Mouse (Mus musculus): ENCODE results near the gene Dusp22.

Dusp22 gene

DNA sequence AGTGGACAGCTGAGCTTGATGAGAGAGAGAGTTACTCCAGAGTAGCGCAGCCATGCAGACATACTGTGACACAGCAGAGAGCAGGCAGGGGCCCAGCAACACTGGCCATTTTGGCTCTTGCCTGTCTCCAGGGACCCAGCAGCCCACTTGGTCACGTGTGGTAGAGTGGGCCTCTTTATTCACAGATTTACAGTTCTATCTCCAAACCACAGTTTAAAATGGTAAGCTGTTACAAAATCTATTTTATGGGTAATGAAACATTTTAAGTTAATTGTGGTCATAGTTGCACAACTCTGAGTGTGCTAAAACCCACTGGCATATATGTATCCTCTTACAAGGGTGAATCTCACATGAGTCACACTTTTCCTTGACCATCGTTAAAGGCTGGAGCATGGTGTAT, 9.5 kb downstream of the Dusp22 start:
- no peak for DNase-seq (ENCODE audit: low read depth, low spot score)

DNA sequence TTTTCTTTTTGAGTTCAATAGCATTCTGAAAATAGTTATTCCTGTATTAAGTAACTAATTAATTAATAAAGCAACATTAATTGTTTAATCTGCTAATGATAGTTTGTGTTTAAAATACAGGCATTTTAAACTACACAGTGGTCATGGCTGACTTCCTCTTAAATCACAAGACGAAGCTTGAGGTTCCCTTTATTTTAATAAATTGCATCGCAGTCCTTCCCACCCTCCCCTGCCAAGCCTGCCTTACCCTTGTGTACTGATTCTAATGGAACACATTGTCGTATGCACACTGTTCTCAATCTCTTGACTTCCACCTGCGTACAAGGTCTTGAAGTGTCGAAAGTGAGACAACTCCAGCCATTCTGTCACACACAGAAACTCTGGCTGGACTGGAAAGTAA, 14.1 kb downstream of the Dusp22 start:
- no peak for DNase-seq (ENCODE audit: low read depth, low spot score)

DNA sequence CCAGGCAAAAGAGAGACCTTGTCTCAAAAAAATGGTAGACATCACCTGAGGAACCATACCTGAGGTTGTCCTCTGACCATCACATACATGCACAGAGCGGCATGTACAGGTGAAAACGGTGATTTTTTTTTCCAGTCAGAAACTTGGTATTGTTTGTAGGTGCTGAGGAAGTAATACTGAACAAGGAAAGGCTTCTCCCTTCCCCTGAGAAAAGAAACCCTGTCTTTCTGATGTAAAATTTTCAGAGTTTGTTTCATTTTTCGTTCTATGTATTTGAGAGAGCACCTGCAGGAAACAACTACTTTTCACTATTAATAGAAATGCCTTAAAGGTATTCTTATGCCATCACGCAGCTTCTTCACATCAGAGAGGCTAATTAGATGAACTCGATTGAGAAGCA, 19.0 kb downstream of the Dusp22 start:
- no peak for DNase-seq (ENCODE audit: low read depth, low spot score)

DNA sequence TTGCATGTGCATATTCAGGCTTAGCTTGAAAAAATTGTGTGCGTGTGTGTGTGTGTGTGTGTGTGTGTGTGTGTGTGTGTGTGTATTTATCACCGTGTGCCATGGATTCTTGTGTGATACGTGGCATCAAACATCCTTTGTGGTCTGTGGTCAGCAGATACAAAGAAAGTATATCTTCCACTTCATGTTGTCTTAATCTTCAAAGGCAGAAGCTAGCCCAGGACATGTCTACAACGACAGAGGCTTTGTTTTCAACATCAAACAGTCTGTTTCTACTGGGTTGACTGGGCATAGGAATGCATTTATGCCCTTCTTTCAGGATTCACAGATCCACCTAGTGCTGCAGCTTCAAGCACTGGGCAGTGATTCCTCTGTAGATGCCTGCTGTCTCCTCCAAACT, 22.1 kb downstream of the Dusp22 start:
- no peak for DNase-seq (ENCODE audit: low read depth, low spot score)

DNA sequence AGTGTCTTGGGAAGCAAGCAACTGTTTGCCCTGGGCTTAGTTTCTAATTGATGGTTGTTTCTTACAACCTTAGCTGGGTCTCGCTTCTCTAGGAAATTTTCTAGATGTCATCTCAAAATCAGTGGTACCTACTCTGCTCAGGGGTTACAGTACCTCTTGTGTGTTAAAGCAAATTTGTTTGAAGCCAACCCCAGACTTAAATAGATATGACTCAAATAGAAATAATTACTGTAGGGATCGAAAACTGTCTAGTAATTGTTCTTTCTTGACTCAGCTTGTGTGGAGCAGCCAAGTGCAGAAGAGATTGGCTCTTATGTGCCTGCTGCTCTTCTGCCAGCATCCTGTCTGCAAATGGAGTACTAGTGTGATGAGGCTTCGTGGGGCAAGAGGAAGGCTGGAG, 22.5 kb downstream of the Dusp22 start:
- no peak for DNase-seq (ENCODE audit: low read depth, low spot score)

DNA sequence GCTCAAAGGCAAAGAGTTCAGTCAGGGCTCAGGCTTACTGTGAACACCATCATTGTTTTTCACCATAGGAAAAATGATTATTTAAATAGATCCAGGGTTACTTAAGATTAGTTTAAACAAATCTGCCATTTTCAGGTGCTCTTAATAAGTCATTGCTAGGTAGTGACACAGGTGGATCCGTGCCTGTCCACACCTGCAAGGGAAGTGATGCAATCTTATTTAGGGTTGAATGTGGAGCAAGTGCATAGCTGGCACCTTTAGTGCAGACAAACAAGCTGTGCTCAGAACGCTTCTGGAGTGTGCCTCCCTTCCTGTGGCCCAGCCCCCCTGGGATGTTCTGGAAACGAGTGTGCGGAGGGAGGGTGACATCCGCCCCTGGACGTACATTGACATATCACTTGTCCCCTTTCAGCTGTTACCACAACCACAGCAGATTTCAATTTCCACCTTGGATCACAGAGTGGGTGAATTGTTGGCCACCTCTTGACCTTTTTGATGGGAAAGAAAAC, 24.9 kb downstream of the Dusp22 start:
- no peak for DNase-seq (ENCODE audit: low read depth, low spot score)

DNA sequence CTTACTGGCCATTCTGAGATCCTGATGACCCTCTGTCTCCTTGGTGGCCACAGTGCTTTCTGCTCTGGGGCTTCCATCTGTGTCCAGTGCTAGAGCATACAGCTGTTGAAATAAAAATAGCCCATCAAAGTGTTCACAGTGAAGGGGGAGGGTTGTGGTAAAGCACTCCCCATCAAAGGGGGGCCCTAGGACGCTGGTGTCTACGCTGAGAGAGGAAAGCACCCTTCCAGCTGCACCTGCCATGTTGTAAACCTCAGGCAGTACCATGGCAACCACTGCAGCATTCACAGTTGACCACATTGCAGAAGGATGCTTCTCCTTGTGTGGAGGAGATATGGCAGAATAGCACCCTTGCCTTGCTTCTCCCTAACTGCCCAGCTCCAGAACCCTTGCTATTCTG, 26.2 kb downstream of the Dusp22 start:
- DNase-seq (ENCODE audit: low read depth, low spot score), result no peak

DNA sequence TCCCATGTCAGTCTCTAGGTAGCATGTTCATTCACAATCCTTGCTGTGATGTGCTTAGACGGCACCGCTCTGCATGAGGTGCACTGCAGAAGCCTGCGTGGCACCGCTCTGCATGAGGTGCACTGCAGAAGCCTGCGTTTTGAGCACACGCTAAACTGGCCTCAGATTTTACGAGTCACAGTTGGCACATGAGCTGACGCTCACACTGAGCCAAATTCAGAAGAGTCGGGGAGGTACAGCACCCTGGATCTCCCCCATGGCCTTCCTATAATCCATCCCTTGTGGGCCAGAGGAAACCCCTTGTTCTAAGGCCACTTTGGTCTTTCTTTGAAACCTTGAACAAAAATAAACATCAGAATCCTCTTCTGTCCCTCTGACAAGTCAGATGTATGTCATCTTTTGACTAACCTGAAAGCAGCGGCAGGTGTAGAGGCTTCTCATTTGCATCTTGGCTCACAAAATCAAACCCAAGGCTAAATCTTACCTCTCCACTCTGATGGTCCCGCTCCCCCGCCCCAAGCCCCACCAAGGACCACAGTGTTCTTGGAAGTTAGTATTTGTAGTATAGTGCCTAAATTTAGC, 28.3 kb downstream of the Dusp22 start:
- DNase-seq (ENCODE audit: low read depth, low spot score), result no peak

DNA sequence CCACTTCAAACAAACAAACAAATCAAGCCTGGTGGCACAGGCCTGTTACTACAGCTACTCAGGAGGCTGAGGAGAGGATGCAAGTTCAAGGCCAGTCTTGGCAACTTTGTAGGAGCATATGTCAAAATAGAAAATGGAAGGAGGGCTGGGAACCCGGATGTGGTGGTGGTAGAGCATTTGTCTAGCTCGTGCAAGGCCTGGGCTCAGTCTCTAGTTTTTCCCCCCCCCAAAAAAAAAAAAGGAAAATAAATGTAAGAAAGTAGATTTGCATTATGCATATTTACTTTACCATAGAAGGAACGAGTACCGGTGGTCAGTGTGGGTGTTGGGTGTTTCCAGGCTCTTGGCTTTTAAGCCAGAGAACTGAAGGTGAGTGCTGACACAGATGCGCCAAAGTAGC, 29.7 kb downstream of the Dusp22 start:
- no peak for DNase-seq (ENCODE audit: low read depth, low spot score)

DNA sequence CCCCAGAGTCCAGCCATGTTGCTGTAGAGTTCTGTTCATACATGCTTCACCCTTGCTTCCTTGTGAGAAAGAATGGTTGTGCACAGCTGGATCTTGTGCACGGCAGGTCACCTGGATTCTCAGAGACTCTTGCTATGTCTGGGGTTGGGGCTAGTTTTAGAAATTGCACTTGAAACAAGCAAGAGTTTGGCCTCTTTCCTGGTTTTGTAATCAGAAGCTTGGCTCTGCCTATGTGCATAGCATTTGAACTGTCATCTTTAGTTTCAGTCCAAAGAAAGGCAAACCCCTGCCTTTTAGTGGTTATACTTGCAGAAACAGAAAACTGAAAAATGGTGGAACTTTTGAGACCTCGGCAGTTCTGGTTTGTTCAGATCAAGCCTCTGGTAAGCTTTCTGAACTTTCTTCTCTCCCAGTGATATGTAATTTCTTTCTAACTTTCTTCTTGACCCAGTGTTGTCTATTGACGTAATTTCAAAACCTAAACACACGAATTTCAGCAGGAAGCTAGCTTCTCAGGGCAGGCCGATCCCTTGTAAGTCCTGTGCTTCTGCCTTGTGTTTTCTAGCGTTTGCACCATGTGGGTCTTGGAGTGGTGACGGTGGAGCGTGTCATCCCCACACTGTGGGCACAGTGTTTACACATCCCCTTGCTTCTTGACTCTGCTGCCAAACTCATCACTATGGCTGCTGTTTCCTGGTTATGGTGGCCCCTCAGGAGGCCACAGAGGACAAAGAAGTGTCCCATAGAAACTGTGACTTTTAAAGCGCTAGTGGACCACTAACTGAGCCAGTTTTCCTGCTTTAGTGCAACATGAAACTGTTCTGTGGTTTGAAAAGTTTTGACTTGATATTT, 31.9 kb downstream of the Dusp22 start:
- DNase-seq (ENCODE audit: low read depth, low spot score), result no peak

DNA sequence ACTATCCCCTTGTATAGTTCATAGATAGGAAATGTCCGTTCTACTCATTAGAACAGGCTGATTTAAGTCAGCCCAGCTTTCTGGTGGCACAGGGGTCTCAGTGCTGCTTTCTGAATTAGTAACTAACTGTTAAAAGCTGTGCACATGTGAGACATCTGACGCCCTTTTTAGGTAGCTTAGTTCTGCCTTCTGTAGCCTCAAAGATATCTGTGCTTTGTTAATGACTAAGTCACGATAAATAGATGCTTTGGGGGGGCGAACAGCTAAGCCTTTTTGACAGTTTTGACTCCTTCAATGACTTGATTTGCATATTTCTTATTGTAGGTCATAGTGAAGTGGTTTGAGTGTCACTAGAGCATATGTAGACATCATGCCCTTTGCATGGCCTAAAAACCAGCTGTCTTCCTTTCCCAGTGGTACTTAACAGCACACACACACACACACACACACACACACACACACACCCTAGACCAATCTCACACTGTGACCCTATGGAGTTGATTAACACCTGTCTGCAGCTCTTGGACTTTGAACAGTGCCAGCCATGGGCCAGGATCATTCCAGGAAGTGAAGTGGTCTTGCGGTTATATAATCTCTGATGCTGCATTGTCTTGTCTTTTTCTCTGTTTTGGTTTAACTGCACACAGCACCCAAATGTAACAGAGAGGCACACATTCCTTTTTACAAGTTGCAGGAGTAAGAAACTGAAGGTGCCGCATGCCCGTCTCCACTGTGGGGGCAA, 33.0 kb downstream of the Dusp22 start:
- DNase-seq (ENCODE audit: low read depth, low spot score), result no peak

DNA sequence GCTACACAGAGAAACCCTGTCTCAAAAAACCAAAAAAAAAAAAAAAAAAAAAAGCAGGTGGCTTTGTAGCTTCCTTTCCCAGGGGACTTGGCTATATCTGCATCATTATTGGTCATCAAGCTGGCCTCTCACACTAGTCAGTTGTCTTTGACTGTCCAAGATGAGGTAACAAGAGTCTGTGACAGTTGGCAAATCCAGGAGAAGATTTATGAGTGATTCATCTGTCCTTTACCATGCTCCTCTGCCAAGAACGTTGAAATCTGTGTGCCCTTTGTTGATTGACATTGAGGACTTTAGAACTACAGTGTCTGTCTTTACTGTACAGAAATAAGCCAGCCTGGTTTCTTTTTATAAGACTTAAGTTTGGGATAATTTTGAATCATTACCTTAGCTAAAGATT, 35.4 kb downstream of the Dusp22 start:
- DNase-seq (ENCODE audit: low read depth, low spot score), result no peak

DNA sequence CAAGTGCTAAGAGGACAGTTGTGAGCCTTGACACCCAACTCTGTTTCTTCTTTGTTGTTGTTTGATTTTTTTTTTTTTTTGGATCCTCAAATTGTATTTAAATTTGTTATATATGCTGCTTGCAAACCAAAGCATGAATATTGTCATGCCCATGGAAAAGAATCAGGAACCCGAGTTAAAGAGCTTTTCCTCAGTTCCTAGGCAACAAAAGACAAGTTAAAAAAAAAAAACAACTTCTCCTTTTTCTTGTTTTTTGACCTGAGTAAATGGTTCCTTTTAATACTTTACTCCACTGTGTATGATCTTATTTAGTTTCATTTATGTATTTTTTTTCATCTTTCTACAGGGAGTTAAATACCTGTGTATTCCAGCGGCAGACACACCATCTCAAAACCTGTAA, 36.1 kb downstream of the Dusp22 start:
- no peak for DNase-seq (ENCODE audit: low read depth, low spot score)

DNA sequence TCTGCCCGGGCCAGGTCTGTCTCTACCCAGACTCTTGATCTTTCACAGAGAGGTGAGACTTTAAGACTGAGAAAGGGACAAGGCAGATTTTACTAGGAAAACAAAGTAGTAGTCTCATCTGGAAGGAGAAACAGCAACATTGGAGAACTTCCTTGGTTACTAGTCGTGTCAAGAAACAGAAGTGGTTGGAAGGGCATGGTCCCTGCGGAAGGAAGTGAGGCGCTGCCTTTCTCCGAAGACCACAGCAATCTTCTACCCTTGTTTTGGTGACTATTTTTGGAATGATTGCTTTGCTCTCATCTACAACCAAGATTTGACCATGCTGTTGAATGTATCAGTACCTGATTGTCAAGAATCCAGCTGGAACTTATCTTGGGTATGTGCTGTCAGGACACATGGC, 38.1 kb downstream of the Dusp22 start:
- DNase-seq (ENCODE audit: low read depth, low spot score), result no peak

DNA sequence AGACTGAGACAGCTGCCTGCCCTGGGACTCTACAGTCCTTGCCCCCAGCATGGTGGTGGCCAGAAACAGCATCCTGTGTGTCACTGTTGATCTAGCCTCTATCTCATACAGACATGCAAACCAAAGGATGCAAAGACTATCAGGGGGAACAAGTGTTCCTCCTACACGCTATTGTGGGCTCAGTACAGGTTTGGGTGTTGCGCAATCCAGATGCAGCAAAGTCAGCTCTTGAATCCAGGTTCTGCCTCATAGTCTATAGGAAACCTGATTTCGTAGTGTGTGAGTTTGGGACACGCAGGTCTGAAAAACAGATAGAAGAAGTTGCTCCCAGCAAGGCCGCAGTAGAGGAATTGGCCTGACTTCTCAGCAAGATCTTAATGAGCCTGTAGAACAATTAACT, 42.9 kb downstream of the Dusp22 start:
- no peak for DNase-seq (ENCODE audit: low read depth, low spot score)

DNA sequence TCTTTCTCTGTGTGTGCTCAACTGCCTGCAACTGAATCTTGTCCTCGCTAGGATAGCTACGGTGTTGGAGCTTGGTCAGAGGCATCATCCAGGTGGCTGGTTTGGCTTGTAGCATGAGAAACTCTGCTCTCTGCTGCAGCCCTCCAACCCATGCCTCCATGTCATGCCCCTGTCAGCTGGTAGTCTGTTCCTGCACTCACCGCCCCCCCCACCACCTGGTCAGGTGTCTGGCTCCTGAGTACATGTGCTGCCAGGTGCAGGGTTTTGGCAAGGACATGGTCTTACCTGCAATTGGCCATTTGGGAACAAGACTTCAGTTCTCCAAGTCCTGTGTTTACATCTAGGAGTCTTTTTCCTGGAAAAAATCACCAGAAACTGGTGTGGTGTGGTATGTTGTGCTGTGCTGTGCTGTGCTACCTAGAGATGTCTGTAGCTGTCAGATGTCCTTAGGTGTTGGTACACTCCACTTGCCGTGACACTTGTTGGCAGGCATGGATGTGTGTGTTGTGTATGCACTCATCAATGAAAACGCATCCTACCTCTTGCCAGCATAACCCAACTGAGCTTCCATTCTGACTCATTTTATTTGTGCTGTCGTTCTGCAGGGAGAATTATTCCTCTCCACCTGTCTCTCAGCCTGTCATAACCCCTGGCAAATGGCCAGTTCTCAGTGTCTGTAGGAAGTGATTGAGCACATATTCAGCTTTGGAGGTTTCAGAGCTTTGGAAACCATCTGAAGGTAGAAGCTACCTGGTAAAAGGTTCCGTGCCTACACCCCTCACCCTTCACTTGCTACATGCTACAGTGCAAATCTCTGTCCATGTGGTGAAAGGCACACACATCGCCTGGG, 44.7 kb downstream of the Dusp22 start:
- no peak for DNase-seq (ENCODE audit: low read depth, low spot score)

DNA sequence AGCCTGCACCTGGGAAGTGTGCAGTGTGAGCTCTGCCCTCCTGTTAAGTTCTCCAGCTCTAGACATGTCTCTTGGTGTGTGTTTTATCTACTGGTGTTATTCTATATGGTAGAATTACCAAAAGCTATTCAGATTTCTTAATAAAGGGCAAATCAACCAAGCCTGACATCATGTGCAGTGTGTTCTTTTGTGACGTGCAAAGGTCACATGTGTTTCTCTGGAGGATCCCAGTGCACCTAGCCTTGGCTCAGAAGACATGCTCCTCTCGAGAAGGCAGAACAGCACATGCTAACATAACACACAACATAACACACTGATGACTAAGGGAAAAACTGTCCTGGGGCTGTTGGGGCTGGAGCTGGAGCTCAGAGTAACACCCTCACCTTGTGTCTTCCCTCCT, 51.3 kb downstream of the Dusp22 start:
- no peak for DNase-seq (ENCODE audit: low read depth, low spot score)

DNA sequence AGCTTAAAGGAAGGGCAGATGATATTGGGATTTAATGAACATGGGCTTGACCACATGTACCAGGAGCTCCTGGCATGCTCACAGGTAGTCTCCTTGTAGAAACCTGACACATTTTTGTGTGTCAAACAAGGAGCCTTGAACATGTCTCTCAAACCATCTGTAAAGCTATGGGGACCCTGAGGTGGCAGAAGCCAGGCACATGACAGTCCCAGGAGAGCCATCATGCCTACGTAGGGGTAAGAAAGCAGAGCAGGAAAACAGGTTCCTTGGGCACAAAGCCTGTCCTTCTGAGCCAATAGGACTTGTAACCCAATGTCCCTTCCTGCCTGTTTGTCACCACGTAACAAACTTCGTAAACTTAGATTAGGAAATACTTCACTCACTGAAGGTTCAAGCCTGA, 51.9 kb downstream of the Dusp22 start:
- no peak for DNase-seq (ENCODE audit: low read depth, low spot score)

DNA sequence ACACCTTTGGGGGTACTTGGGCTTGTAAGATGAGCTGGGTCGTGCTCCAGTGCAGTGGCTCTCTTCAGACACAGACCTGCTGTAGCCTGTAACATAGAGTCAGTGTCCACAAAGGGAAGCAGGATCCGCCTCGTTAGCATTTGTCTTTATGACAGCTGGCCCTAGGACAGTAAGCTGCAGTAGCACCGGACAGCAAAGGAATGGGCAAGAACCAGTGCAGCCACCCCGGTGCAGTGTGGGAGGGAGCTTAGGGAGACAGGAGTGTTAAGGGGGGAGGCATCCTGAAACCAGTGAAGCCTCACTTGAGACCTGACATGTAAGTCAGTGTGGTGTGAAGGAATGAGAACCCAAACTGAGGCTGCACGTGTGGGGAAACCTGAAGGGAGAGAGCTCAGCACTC, 52.5 kb downstream of the Dusp22 start:
- DNase-seq (ENCODE audit: low read depth, low spot score), result no peak

DNA sequence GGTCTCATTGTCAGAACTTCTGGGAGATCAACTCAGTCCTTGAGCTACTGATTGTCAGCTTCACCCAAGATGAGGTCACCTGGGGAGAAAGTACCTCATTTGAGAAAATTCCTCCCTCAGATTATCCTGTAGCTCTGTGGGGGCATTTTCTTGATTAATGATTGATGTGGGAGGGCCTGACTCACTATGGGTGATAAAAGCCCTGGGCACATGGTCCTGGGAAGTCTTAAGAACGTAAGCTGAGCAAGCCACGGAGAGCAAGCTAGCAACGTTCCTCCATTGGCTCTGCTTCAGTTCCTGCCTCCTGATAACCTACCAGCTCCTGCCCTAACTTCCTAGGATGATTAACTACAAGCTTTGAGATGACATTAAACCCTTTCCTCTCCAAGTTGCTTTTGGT, 53.8 kb downstream of the Dusp22 start:
- DNase-seq (ENCODE audit: low read depth, low spot score), result no peak

DNA sequence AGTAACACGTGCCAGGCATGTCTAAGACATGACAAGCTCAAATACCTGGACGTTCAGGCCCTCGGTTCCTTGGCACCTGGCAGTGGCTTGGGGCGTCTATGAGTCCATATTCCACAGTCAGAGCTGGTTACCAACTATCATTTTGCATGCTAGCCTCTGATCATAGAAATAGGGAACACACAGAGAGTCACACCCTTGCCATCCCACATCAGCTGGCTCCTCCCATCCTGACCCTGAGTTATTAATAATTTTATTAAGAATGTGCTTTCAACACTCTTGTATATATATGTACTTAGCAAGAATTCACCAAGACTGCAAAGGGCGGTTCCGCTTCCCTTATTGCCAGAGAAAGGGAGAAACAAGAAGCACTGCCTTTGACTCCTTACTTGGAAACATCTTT, 54.8 kb downstream of the Dusp22 start:
- DNase-seq (ENCODE audit: low read depth, low spot score), result no peak

DNA sequence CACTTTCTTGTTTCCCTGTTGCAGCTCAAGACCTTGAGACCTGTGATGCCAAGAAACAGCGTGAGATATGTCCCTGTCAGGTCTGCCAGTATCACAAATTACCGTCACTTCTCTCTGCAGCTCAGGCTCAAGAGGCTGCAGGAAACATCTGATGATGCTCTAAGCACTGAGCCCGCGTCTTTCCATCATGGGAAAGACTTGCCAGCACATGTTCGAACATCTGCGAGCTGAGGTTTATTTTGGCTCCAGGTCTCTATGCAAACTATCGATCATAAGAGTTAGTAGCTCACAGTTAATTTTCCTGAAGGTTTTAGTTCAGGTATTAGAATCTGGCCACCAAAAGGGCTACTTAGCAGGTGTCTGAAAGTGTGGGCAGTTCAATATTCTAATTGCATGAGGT, 55.3 kb downstream of the Dusp22 start:
- DNase-seq (ENCODE audit: low read depth, low spot score), result no peak
